Mouse (Mus musculus) small intestine, adult 2 months (tissue): ENCODE results near the gene Terf2ip. TPM values are rescaled to one million over a fixed set of nuclear protein-coding genes. Genes with fewer than 3 reads are reported as not detected.

ENCODE experiments used
- H3K27ac ChIP-seq: fragments of 200-500 bp; 2 replicates; pipeline ENCODE4 v1.5.1; 2012; ENCODE audit warnings: low read depth, low read length, control low read depth, inconsistent platforms; ENCODE audit not compliant: insufficient read depth
- H3K27me3 ChIP-seq: fragments of 200-500 bp; 2 replicates; pipeline ENCODE4 v1.6.1; 2012; ENCODE audit warnings: mild to moderate bottlenecking, moderate library complexity, low read length, inconsistent platforms; ENCODE audit not compliant: control insufficient read depth, insufficient read depth
- H3K36me3 ChIP-seq: fragments of 200-500 bp; 2 replicates; pipeline ENCODE4 v1.6.1; 2012; ENCODE audit warnings: mild to moderate bottlenecking, low read length, control low read depth, inconsistent platforms; ENCODE audit not compliant: control insufficient read depth, insufficient read depth
- H3K4me1 ChIP-seq: fragments of 200-500 bp; 2 replicates; pipeline ENCODE4 v1.6.1; 2012; ENCODE audit warnings: low read length, inconsistent platforms, mixed read lengths; ENCODE audit not compliant: control insufficient read depth, insufficient read depth, insufficient read length
- H3K4me3 ChIP-seq: fragments of 200-500 bp; 2 replicates; pipeline ENCODE4 v1.5.1; 2012; ENCODE audit warnings: low read depth, mild to moderate bottlenecking, control low read depth, inconsistent platforms, low read length, moderate library complexity
- CTCF ChIP-seq: fragments of 200-500 bp; IDR thresholded peaks from 2 replicates; pipeline ENCODE4 v1.5.1; 2012; ENCODE audit warnings: low read depth, mild to moderate bottlenecking, control low read depth, inconsistent platforms, low read length, moderate library complexity, mixed read lengths; ENCODE audit not compliant: insufficient replicate concordance, insufficient read length; ENCODE audit errors: extremely low read depth
- POLR2A ChIP-seq: fragments of 200-500 bp; IDR thresholded peaks from 2 replicates; pipeline ENCODE4 v1.6.1; 2012; ENCODE audit warnings: low read depth, mild to moderate bottlenecking, control low read depth, inconsistent platforms, low read length, moderate library complexity
- WGBS: fragments of 180-500 bp; shearing (Covaris S2); methylation state at CpG from one replicate; pipeline ENCODE4 v1.1.7; 2018; 5-methylcytosine and 5-hydroxymethylcytosine counted together
- polyA plus RNA-seq: library from polyadenylated mRNA; depleted of rRNA; stranded (reverse); fragments of >200 nt; gene quantifications from 2 replicates; pipeline ENCODE4 v1.2.3, GENCODE M21; 2012; rRNA removed

Terf2ip gene
- polyA plus RNA-seq, result 6.5 and 6.8 TPM in 2 replicates

DNA sequence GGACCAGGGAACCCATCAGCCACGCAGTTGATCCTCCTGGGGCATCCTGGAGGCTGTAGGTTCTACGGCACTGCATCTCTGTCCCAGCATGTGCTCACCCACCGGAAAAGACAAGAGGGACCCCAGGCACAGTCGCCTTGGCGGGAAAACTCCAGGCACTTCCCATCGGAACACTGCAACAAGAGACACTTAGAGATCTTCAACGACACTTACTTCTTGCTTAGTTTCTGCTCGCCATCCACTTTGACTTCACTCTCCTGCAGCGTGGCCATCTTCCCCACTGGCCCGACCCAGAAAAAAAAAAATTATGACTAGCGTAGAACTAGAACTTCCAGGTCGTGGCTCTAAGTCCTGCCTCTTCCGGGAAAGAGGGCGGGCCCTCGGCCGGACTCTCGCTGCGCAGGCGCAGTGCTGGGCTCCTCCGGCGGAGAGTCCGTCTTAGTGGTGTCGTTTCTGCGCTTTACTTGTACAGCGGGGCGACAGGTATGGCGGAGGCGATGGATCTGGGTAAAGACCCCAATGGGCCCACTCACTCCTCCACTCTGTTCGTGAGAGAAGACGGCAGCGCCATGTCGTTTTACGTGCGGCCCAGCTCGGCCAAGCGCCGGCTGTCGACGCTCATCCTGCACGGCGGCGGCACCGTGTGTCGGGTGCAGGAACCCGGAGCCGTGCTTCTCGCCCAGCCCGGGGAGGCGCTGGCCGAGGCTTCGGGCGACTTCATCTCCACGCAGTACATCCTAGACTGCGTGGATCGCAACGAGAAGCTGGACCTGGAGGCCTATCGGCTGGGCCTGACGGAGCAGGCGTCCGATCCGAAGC lies at the start of gene Terf2ip, which contains the start of gene Kars:
TSS of gene Terf2ip (plus strand) at position 402 of the 819 bp plus-strand sequence.
TSS of gene Kars (minus strand) at position 327 of the 819 bp plus-strand sequence.
- WGBS, result under 1% methylated on average over 61 of the region's 61 CpGs
- no peaks in the 10 kb centered on the region for H3K27me3 ChIP-seq
- peak within 1 kb of the TSS; percentile 88 for H3K4me3 ChIP-seq
- peak within 1 kb of the TSS; percentile 65 for H3K27ac ChIP-seq
- peak; percentile 79; the same call in 1 of the 2 replicates for TF ChIP-seq POLR2A
- no peak for TF ChIP-seq CTCF
- peaks cover 7% of the 10 kb centered on the region for H3K36me3 ChIP-seq
- peaks cover 5% of the 10 kb centered on the region for H3K4me1 ChIP-seq

DNA sequence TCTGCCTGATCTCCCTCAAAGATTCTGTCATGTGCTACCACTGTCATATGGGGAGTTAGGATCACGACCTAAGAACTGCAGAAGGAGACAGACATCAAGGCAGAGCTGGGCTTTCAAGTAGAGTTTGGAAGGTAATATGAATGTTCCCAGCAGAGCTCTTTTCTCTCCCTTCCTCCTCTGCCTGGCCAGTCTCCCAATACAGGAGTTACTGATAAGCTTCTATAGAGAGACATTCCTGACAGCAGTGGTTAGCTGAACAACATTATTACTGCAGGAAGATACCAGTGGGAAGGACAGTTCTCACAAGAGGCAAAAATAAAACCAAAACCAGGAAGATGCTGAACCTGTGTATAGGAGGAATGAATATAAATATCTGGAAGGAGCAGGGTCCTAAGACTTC lies 48.6 kb upstream of the Terf2ip start:
- Histone ChIP-seq H3K4me1 (no peaks in the 10 kb centered on the region), H3K4me3 (no peak overlapping the region), H3K36me3 (no peaks in the 10 kb centered on the region), H3K27ac (no peak overlapping the region), H3K27me3 (no peaks in the 10 kb centered on the region)
- WGBS, result 64% methylated on average over 1 of the region's 1 CpGs
- TF ChIP-seq POLR2A (no peak), CTCF (no peak)

- 83% methylated on average over 10 of the region's 10 CpGs for WGBS
- H3K27ac ChIP-seq, result no peak overlapping the region
- no peaks in the 10 kb centered on the region for H3K27me3 ChIP-seq
- H3K4me1 ChIP-seq, result no peaks in the 10 kb centered on the region
- no peak overlapping the region for H3K4me3 ChIP-seq
- H3K36me3 ChIP-seq, result no peaks in the 10 kb centered on the region; the same call in 1 of the 2 replicates
- TF ChIP-seq CTCF (no peak), POLR2A (no peak)
Measured at GRCm38 (mm10) chr8:111963091-111963490, 48.1 kb upstream of the Terf2ip start.

DNA sequence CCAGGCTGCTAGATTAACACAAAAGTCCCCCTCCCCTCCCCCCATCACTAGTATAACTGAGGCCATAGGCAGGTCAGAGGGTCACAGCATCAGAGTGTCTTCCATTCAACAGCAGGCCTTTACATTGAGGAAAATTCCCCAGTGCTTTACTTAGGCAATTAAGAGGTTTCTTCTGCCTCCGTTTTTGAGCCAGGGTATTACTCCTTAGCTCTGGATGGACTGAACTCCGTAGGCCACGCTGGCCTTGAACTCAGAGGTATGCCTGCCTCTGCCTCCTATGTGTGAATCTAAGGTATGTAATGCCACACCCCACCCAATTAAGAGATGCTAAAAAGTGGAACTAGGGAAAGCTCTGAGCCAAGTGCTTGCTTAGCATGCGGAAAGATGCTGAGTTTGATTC lies 47.7 kb upstream of the Terf2ip start:
- 92% methylated on average over 4 of the region's 4 CpGs for WGBS
- no peaks in the 10 kb centered on the region; the same call in 1 of the 2 replicates for H3K36me3 ChIP-seq

DNA sequence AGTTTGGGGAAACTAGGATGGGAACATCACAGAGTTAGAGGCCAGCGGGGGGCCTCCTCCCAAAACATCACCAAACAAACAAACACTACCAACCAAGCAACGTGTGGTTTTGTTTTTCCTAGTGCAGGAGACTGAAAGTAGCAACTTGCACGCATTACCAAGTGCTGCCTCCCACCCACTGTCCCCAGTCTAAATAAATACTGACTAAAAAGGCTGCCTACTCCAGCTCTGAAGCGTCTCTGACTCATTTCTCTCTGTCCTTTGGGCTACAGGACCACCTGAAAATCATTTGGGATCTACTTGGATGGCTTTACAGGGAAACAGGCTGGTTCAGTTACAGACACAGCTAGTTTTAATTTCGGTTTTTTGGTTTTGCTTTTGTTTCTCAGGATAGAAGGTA lies 46.8 kb upstream of the Terf2ip start:
- no peak overlapping the region for H3K27ac ChIP-seq
- H3K27me3 ChIP-seq, result no peaks in the 10 kb centered on the region
- TF ChIP-seq POLR2A (no peak), CTCF (no peak)
- no peaks in the 10 kb centered on the region; the same call in 1 of the 2 replicates for H3K36me3 ChIP-seq
- H3K4me3 ChIP-seq, result no peak overlapping the region
- 61% methylated on average over 5 of the region's 5 CpGs for WGBS
- H3K4me1 ChIP-seq, result no peaks in the 10 kb centered on the region

More for the DNA sequence above, 47.7 kb upstream of the Terf2ip start:
- H3K4me3 ChIP-seq, result no peak overlapping the region
- H3K27me3 ChIP-seq, result no peaks in the 10 kb centered on the region
- H3K27ac ChIP-seq, result no peak overlapping the region
- H3K4me1 ChIP-seq, result no peaks in the 10 kb centered on the region
- no peak for TF ChIP-seq CTCF
- no peak for TF ChIP-seq POLR2A

- Histone ChIP-seq H3K4me1 (no peaks in the 10 kb centered on the region), H3K4me3 (no peak overlapping the region), H3K36me3 (no peaks in the 10 kb centered on the region; the same call in 1 of the 2 replicates), H3K27me3 (no peaks in the 10 kb centered on the region), H3K27ac (no peak overlapping the region)
- no peak for TF ChIP-seq POLR2A
- no peak for TF ChIP-seq CTCF
- WGBS, result 60% methylated on average over 7 of the region's 7 CpGs
Measured at GRCm38 (mm10) chr8:111964849-111965561, 46.2 kb upstream of the Terf2ip start.
